Mouse (Mus musculus): ENCODE results near the gene Msgn1. TPM values are rescaled to one million over a fixed set of nuclear protein-coding genes. Genes with fewer than 3 reads are reported as not detected.

Gene Msgn1
- total and polyA plus RNA-seq, 3 experiments = not detected

- Histone ChIP-seq H3K36me3 (replicated peaks in 1 of 2; ENCODE audit: control insufficient read depth in 1 of 2, insufficient read depth in 1 of 2, low read length in 1 of 2) (no peaks in the 10 kb centered on the region), H3K27me3 (replicated peaks) (no peaks in the 10 kb centered on the region), H3K79me2 (replicated peaks; ENCODE audit: control insufficient read depth, extremely low read depth, insufficient read depth, poor library complexity, severe bottlenecking) (no peaks in the 10 kb centered on the region), H3K4me3 (replicated peaks in 1 of 3; ENCODE audit: low read depth in 2 of 3, low read length in 2 of 3, poor library complexity in 1 of 3) (no peak overlapping the region), H3K4me1 (ENCODE audit: control insufficient read depth in 1 of 2, insufficient read depth in 2 of 2) (peaks cover 0 to 54% of the 10 kb centered on the region in 2 experiments; a peak in 2 of 4 replicates), H3K9ac (ENCODE audit: insufficient read depth, low read depth) (peak overlapping the region; percentile 19; the same call in 1 of the 2 replicates), H3K4me2 (ENCODE audit: insufficient read depth, low read depth, poor library complexity, severe bottlenecking) (peak overlapping the region; percentile 71), H3K27ac (ENCODE audit: insufficient read depth, low read depth) (no peak overlapping the region), H3K9me3 (replicated peaks; ENCODE audit: low read length) (no peaks in the 10 kb centered on the region)
- TF ChIP-seq USF1 (IDR thresholded peaks at IDR 0.05; ENCODE audit: low read depth, low read length) (no peak), EP300 (IDR thresholded peaks at IDR 0.05; ENCODE audit: low read length) (peak; percentile 62; the same call in 1 of the 2 replicates), BHLHE40 (IDR thresholded peaks at IDR 0.05; ENCODE audit: low read depth, low read length) (peak; percentile 46), USF2 (conservative IDR thresholded peaks at IDR 0.05; ENCODE audit: low read depth, low read length) (no peak), RAD21 (IDR thresholded peaks at IDR 0.05; ENCODE audit: low read depth, low read length) (no peak), HCFC1 (IDR thresholded peaks at IDR 0.05; ENCODE audit: low read depth, low read length) (no peak), UBTF (IDR thresholded peaks at IDR 0.05; ENCODE audit: low read depth, low read length) (no peak), E2F4 (IDR thresholded peaks at IDR 0.05; ENCODE audit: insufficient replicate concordance, low read depth, low read length) (no peak)
- dilution Hi-C loops (cut with MboI; ENCODE audit: extremely low pct_ligation_motif_present, extremely low pct_unique_long_range_greater_than_20kb, low sequenced_read_pairs) = no loop called here
- in situ Hi-C loops (cut with MboI; ENCODE audit: low pct_ligation_motif_present, low pct_unique_long_range_greater_than_20kb, low sequenced_read_pairs) = no loop called here
- DNase-seq (ENCODE audit: extremely low read depth) = peak; percentile 58
Observed at GRCm38 (mm10) chr12:11217726-11218250, 9.0 kb upstream of the Msgn1 start.

DNA sequence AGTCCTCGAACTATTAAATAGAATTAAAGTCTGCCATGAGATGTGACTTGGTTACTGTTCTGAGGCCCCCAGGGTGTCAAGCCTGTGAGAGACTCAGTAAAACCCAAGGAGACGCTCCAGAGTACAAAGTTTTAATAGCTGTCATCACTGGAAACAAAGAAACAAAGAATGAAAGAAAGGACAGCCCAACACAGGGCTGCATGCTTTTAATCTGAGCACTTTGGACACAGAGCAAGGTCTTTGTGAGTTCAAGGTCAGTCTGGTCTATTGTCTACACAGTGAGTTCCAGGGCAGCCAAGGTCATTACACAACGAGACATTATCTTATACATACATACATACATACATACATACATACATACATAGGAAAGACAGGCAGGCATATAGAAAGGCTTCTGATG lies 7.7 kb upstream of the Msgn1 start:
- Histone ChIP-seq H3K9ac (ENCODE audit: insufficient read depth, low read depth) (no peak overlapping the region), H3K79me2 (replicated peaks; ENCODE audit: control insufficient read depth, extremely low read depth, insufficient read depth, poor library complexity, severe bottlenecking) (no peaks in the 10 kb centered on the region), H3K4me3 (replicated peaks in 1 of 3; ENCODE audit: low read depth in 2 of 3, low read length in 2 of 3, poor library complexity in 1 of 3) (no peak overlapping the region), H3K4me2 (ENCODE audit: insufficient read depth, low read depth, poor library complexity, severe bottlenecking) (no peak overlapping the region), H3K27me3 (replicated peaks) (no peaks in the 10 kb centered on the region), H3K27ac (ENCODE audit: insufficient read depth, low read depth) (no peak overlapping the region), H3K36me3 (replicated peaks in 1 of 2; ENCODE audit: control insufficient read depth in 1 of 2, insufficient read depth in 1 of 2, low read length in 1 of 2) (no peaks in the 10 kb centered on the region), H3K4me1 (ENCODE audit: control insufficient read depth in 1 of 2, insufficient read depth in 2 of 2) (peaks cover 0 to 43% of the 10 kb centered on the region in 2 experiments; a peak in 2 of 4 replicates), H3K9me3 (replicated peaks; ENCODE audit: low read length) (no peaks in the 10 kb centered on the region)
- no peak for DNase-seq (ENCODE audit: extremely low read depth)
- dilution Hi-C loops (cut with MboI; ENCODE audit: extremely low pct_ligation_motif_present, extremely low pct_unique_long_range_greater_than_20kb, low sequenced_read_pairs) = no loop called here
- no peak for TF ChIP-seq TCF12 (IDR thresholded peaks at IDR 0.05; ENCODE audit: low read depth, low read length)
- TF ChIP-seq ELF1 (IDR thresholded peaks at IDR 0.05; ENCODE audit: low read depth, low read length) = no peak
- TF ChIP-seq TBP (conservative IDR thresholded peaks at IDR 0.05; ENCODE audit: low read depth, low read length) = no peak
- no peak for TF ChIP-seq MAZ (IDR thresholded peaks at IDR 0.05; ENCODE audit: low read depth, low read length)
- no peak for TF ChIP-seq MAFK (IDR thresholded peaks at IDR 0.05; ENCODE audit: insufficient replicate concordance, low read length)
- no peak for TF ChIP-seq ZNF384 (IDR thresholded peaks at IDR 0.05; ENCODE audit: low read depth, low read length)
- no peak for TF ChIP-seq MEF2A (IDR thresholded peaks at IDR 0.05; ENCODE audit: borderline replicate concordance, low read depth, low read length)
- TF ChIP-seq MAX (IDR thresholded peaks at IDR 0.05; ENCODE audit: low read length) = no peak
- TF ChIP-seq RAD21 (IDR thresholded peaks at IDR 0.05; ENCODE audit: low read depth, low read length) = no peak
- no peak for TF ChIP-seq UBTF (IDR thresholded peaks at IDR 0.05; ENCODE audit: low read depth, low read length)
- no peak for TF ChIP-seq ZMIZ1 (IDR thresholded peaks at IDR 0.05; ENCODE audit: low read depth, low read length)
- no peak for TF ChIP-seq SMC3 (IDR thresholded peaks at IDR 0.05; ENCODE audit: low read depth, low read length)
- no peak for TF ChIP-seq SIN3A (IDR thresholded peaks at IDR 0.05; ENCODE audit: low read length)
- no peak for TF ChIP-seq KAT2A (IDR thresholded peaks at IDR 0.05; ENCODE audit: insufficient replicate concordance, low read length)
- TF ChIP-seq IRF4 (IDR thresholded peaks at IDR 0.05; ENCODE audit: low read depth, low read length) = no peak
- TF ChIP-seq EP300 (IDR thresholded peaks at IDR 0.05; ENCODE audit: low read length) = no peak
- no peak for TF ChIP-seq PAX5 (IDR thresholded peaks at IDR 0.05; ENCODE audit: low read length)
- in situ Hi-C loops (cut with MboI; ENCODE audit: low pct_ligation_motif_present, low pct_unique_long_range_greater_than_20kb, low sequenced_read_pairs) = no loop called here
